Mouse (Mus musculus) inflammation-experienced regulatory T-cells (primary cell): Measurements from ENCODE around the gene Bean1. TPM values are rescaled to one million over a fixed set of nuclear protein-coding genes. Genes with fewer than 3 reads are reported as not detected.

ENCODE experiments used
- polyA plus RNA-seq, 2 experiments: library from polyadenylated mRNA; unstranded; fragments of 100-300 nt; shearing (Covaris generic); gene quantifications; one replicate each; pipeline ENCODE4 v1.2.1; 2017

Gene Bean1
- 1 to 10 TPM in 1 of 2 experiments, under 1 TPM in 1; 0.07 to 2.2 TPM for polyA plus RNA-seq

GRCm38 (mm10) chr8:104170118-104171049, at the start of gene Bean1:
Gene Bean1 (plus strand): TSS chr8:104170442.

GRCm38 (mm10) chr8:104248276-104248675, 78.0 kb downstream of the Bean1 start, which contains the start of gene Tk2:
Gene Tk2 (minus strand): TSS chr8:104248558.

GRCm38 (mm10) chr8:104250439-104251367, 80.5 kb downstream of the Bean1 start, which contains the start of gene Cklf:
Gene Cklf (plus strand): TSS chr8:104250861.

Other genes starting within 250 kb of the Bean1 start
- gene Cdh5, start 68.8 kb upstream of the Bean1 start, polyA plus RNA-seq, result 1 to 10 TPM in 1 of 2 experiments, under 1 TPM in 1; 0.04 to 1.1 TPM
- gene Tk2, start 78.1 kb downstream of the Bean1 start, polyA plus RNA-seq, result 100 to 1,000 TPM in 1 of 2 experiments, 10 to 100 TPM in 1; 95.5 to 107 TPM
- 100 to 1,000 TPM; 106 to 127 TPM for gene Cklf, start 80.4 kb downstream of the Bean1 start, polyA plus RNA-seq
- under 1 TPM in 1 of 2 experiments, not detected in 1; 0.84 TPM for gene Cmtm2a, start 122.7 kb downstream of the Bean1 start, polyA plus RNA-seq
- not detected for gene Gm45711, start 139.6 kb downstream of the Bean1 start, polyA plus RNA-seq
- gene Cmtm1, start 139.7 kb downstream of the Bean1 start, polyA plus RNA-seq, result under 1 TPM in 1 of 2 experiments, not detected in 1; 0.62 TPM
- gene Gm11020, start 151.1 kb downstream of the Bean1 start, polyA plus RNA-seq, result 1 to 10 TPM in 1 of 2 experiments, not detected in 1; 4.4 TPM
- gene Cmtm2b, start 151.8 kb downstream of the Bean1 start, polyA plus RNA-seq, result 1 to 10 TPM in 1 of 2 experiments, not detected in 1; 3.7 TPM
- gene Cmtm3, start 169.0 kb downstream of the Bean1 start, polyA plus RNA-seq, result 10 to 100 TPM; 14.5 to 30.9 TPM
- under 1 TPM; 0.31 to 0.66 TPM for gene Cmtm4, start 225.4 kb downstream of the Bean1 start, polyA plus RNA-seq